Mouse (Mus musculus): ENCODE results near the gene Mcoln2. TPM values are rescaled to one million over a fixed set of nuclear protein-coding genes. Genes with fewer than 3 reads are reported as not detected.

Gene Mcoln2
- polyA plus RNA-seq (2017; shearing (Covaris generic)) = 1 to 10 TPM; 1.7 to 2.2 TPM

DNA sequence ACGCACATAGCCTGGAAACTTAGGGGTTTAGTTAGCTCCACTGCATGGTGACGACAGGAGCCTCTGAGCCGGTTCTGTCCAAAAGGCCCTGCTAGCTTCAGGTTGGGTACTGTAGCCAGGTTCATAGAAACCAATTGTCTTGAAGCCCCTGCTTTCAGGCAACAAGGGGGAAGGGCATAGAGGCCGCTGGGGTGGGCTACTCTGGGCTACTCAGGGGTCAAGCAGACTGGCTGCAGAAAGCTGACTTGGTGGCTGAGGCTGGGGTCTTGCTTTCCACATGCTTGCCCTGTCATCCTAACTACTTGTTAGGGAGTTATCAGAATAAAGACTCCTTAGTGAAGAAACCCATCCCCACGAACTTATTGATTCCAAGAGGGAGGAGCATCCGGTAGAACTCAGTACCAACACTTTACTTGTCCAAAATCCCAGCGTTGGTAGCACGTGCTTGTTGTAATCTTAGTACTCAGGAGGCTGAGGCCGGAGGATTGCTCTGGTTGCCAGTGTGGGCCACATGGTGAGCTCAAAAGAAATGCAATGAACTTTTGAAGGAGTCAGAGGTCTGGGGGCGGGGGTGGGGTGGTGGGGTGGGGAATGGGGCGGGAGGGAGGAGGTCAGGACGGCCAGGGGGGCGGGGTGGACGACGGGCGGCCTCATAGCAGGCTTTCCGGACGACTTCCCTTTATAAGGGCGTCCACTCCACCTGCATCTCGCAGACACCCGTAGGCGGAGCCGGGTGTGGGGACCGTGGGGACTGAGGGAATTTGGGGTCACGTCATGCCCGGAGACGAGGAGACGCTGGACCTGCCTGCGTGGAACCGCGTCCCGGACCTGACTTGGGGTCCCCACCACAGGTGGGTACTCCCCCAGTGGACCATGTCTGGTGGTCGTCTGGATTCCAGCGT is at the start of gene Mcoln2:
Gene Mcoln2, plus strand, starts transcription at position 678 of the 902 bp plus-strand sequence.
- peak; percentile 21 for ATAC-seq

DNA sequence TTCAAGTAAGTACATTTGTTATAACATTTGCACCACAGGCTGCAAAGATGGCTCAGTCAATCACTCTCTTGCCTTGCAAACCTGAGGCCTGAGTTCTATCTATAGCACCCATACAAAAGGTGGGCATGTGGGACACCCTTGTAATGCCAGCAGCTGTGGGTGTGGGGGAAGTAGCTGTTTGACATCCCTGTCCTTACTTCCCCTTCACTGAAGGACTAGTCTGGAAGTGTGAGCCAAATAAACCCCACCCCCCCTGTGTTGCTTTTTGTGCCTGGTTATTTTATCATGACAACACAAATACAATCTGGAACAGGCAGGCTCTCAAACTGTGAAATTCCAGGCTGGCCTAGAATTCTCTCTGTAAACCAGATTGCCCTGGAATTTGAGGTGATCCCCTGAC is 49.7 kb upstream of the Mcoln2 start:
- no peak for ATAC-seq

DNA sequence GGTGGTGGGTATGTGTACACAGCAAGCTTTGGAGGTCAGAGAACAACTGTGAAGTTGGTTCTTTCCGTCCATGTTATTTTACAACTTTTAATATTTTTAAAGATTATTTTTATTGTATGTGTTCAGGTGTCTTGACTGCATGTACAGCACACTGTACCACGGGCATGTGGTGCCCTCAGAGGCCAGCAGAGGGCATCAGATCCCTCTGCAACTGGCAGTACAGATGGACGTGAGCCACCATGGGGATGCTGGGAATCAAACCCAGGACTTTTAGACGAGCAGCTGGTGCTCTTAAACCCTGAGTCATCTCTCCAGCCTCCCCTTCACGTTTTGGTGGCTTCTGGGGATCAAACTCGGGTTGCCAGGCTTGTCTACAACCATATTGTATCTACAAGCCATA is 47.6 kb upstream of the Mcoln2 start:
- peak; percentile 54 for ATAC-seq

DNA sequence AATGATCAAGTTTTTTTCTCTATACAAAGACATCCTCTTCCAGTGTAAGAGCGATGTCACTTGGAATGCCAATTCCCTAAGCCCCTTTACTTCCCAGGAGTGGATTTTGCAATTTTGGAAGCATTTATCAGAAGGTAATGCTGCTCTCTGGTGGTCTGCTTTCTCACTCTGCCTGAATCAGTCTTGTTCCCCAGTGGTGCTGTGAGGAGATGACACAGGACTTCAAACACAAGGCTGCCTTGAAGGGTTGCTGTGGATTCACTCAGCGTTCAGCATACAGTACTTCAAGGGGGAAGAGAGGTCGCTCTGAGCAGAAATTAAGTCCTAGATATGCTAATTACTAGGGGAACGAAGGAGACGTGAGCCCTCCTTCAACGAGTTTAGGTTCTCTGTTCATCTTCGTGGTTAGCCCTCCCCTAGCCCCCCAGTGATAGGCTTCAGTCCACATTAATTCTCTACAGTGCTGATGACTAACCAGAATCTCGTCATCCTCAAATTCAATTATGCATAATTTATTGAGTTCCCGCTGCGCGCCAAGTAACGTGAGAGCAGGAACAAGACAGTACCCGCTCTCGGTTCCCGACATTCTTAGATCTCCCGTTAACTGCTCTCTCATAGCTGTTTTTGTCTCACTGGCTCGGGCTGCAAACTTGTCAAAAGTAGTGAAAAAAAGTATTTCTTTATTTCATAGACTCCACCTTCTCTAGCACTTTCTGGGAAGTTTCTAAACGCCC is 42.4 kb upstream of the Mcoln2 start:
- peak; percentile 40 for ATAC-seq

DNA sequence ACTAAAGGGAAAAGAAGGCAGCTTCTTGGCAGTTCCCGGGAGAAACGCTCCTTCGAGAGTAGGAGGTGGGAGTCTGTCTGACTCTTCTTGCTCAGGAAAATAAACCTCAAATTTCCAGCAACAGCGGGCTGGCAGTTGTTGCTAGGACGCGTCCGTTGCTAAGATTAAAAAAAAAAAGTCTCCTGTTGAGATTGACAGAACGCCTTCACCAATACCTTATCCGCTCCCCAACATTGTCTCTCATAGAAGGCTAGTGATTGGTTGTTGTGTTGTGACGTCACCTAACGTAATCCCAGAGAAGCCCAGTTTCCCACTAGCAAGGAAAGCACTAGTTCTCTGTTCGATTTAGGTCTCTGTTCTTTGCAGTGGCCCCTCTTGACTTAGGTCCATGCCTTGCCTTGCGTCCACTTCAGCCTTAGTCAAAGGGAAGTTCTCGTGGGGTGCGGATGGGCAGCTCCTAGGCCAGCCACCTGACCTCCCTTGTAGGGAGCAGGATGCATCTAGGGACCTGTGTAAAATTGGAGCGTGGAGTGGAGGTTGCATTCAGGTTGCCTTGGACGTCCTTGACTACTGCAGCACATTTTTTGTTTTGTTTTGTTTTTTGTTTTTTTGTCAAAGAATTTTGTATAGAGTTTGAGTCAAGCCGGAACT is 41.6 kb upstream of the Mcoln2 start, which contains the start of gene Wdr63:
Gene Wdr63, minus strand, starts transcription at position 210 of the 651 bp plus-strand sequence.
- ATAC-seq = peak; percentile 97

DNA sequence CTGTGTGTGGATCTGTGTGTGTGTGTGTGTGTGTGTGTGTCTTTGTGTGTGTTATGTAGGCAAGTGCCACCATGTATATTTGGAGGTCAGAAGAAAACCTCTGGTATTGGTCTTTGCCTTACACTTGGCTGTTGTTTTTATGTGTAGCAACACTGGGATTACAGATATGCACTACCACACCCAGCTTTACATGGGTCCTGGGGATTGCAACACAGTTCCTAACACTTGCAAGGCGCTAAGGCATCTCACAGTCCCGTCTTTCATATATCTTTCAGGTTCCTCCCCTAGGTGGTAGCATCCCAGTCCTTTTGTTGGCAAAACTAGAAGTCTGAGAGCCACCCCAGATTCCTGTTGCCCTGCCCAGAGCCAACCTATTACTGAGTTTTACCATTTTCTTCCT is 40.7 kb upstream of the Mcoln2 start:
- no peak for ATAC-seq

DNA sequence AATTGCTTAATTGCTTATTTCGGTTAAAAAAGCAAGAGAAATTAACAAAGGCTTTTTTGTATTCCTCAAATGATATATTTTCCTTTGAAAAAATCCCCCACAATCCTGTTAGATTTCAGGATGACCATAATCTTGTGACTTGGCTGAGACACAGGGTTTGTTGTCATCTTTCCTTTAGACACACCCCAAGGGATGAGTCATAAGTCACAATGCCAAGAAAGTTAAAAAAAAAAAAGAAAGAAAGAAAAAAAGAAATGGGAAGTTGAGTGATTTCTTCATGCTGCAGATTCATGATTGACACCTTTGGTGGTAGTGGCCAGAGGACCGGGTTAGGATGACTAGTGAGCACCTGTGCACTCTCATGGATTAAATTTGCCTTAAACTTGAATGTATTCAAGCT is 39.3 kb upstream of the Mcoln2 start:
- ATAC-seq = no peak

DNA sequence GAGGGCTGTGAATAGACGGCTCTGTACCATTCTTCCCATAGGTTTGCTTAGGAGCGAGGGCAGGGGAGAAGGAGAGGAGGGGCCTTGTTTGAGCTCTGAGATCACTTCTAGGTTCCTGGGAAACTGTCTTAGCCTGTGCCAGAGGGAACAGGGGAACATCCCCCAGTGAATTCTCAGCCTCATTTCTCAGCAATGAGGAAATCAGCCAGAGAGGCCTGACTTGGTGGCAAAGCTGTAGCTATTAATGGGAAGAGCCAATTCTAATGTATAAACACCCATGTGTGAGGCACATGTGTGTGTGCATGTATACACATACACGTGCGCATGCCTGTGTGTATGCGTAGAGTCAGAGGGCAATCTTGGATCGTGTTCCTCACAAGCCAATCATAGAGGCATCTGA is 38.7 kb upstream of the Mcoln2 start:
- no peak for ATAC-seq

DNA sequence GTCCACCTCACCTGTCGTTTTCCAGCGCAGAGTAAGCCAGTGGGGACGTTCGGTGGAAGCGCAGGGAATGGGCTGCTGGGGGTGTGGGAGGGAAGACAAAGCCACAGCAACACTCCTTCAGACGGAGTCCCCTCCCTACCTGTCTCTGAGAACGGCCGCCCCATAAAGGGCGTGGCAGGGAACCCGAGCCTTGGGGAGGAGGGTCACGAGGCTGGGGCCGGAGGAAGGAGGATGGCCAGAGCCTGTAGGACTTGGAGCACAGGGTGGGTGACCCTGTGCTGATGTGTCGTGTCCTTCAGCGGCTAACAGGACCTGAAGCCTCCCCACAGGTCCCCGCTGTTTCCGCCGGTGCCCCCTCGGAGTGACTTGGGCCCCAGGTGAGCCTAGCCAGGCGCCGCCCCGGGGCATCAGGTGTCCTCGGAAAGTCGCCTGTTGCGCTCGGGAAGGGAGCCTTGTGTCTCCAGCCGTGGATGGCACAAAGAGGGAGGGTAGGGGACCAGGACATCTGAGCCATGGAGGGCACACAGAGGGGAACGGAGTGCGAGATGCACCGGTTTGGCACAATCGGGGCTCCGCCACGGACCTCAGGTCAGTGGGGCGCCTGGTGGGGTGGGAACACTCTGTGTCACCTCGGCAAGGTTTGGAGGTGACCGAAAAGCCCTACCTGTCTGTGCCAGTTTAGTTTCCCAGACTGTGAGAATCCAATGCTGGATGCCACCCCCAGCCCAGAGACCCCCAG is 32.2 kb upstream of the Mcoln2 start, which contains the start of gene Mcoln3:
Gene Mcoln3, plus strand, starts transcription at position 193 of the 739 bp plus-strand sequence.
- no peak for ATAC-seq

DNA sequence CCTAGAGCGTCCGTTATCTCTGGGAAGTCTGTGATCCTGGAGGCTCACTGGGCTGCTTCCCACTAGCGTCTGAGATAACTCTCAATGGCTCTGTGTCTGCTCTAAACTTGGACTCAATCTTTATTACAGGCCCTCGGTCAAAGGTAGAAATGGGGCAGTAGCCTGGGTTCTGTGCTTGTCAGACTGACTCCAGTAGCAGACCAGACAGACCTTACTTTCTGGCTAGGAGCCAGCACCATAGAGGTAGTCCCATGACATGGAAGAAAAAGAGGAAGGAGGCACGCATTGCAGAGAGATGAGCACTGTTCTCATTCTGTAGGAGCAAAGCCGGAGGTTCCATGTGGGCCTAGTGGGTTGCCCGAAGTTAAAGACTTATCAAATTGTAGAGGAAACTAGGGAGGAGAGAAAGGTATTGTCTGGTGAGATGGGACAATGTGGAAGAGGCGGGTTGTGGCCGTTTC is 31.6 kb upstream of the Mcoln2 start:
- no peak for ATAC-seq

DNA sequence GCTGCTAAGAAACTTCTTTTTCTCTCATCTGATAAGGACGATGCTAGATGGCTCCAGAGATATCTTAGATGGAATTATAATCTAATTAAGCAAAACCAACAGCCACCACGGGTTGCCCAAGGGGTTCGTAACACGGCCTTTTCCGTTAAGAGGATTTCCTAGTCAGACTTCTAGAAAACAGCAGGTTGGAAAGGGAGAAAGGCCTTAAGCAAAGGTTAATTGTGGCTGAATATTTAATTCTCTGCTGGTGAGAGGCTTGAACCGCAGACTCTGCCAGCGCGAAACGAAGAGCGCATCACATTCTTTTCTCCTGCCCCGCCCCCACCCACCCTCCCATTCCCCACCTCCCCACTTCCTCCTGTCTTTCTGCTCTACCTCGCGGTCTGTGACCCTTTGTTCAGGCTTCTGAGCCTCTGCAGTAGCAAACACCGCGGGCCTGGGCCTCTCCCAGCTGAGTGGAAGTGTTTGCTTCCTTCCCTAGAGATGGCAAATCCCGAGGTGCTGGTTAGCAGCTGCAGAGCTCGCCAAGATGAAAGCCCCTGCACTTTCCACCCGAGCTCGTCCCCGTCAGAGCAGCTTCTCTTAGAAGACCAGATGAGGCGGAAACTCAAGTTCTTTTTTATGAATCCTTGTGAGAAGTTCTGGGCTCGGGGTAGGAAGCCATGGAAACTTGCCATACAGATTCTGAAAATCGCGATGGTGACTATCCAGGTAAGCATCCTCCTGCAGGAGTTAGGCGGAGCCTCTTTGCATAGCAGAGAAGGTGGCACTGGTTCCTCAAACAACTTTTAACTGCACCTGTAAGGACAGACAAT is 28.1 kb upstream of the Mcoln2 start:
- peak; percentile 60 for ATAC-seq

DNA sequence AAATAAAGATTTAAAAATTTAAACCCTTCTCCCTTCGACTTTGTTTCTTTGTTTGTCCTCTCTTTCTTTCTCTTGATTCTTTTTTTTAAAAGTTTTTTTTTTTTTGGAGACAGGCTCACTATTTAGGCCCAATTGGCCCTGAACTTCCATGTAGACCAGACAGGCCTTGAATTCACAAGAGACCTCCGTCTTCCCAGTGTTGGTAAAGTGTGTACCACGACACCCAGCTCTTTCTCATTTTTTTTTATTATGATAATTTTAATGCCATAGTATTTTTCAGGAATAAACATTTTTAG is 27.6 kb upstream of the Mcoln2 start:
- ATAC-seq = no peak

DNA sequence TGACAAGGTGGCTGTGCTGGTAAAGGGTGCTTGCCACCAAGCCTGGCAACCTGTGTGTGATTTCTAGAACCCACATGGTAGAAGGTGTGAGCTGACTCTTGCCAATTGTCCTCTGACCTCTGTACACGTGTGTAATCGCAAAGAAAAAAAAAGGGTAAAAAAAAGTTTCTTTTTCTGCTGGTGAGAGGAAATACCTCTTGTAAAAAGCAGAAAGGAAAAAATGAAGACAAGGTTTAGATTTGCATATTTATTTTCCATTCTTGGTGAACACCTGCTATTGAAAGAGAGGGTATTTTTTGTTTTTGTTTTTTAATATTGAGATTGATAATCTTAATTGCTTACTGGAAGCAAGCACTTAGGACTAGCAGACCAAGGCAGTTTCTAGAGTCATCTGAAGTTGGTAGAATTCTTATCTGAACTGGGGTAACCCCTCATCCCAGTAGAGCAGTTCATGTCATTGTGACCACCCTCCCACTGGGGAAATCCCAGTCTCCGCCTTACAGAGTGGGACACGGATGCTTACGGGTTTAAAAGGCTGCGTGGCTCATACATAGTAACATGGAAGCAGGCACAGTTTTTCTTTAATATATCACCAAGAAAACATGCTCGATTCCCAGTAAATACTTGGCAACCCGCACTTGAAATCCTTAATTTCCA is 26.7 kb upstream of the Mcoln2 start:
- ATAC-seq = peak; percentile 56

DNA sequence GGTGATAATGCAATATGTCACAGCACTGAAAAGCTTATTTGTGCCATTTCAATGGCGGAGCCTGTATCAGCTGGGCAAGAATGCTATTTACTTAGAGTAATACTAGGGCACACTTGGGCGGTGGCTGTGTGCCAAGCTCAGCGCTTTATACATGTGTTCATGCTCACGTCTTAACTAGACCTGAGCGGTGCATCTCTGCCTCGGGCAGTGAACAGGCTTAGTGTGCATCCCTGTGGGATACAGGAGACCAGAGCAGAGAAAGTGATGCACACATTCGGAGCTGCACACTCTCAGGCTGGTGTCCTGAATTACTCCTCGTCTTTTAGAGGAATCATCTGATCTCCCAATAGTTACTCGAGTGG is 26.2 kb upstream of the Mcoln2 start:
- ATAC-seq = no peak

DNA sequence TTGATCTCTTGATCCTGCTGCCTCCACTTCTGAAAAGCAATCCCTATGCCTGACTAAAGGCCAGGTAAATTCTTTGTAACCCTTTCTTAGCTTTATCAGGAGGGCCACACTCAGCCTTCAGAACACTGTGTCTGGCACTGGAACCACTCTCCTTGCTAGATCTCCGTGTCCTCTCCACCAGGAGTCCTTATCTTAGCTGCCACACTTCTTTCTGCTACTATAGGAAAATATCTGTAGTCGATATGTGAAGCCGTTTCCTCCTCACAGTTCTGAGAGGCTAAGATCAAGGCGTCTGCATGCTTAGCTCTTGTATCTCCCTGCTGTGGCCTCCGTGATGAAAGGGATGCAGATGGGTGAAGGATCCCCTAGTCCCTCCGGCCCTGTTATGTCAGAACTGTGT is 22.4 kb upstream of the Mcoln2 start:
- no peak for ATAC-seq

DNA sequence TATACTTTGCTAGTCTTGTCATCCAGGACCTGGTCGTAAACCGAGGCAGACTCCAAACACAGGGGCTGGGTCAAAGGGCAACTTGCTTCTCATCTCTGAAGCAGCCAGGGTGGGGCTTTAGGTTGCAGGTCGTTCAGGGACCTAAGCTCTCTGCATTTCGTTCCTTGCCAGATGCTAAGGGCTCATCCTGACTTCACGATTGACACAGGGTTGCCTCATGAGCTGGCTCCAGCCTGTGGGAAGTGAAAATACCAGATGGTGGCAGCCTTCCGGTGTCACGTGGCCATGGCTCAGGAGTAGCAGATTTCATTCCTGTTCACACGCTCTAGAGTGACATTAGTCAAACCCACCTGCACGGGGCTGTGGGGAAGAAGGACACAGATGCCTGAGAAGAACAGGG is 14.8 kb upstream of the Mcoln2 start:
- no peak for ATAC-seq

DNA sequence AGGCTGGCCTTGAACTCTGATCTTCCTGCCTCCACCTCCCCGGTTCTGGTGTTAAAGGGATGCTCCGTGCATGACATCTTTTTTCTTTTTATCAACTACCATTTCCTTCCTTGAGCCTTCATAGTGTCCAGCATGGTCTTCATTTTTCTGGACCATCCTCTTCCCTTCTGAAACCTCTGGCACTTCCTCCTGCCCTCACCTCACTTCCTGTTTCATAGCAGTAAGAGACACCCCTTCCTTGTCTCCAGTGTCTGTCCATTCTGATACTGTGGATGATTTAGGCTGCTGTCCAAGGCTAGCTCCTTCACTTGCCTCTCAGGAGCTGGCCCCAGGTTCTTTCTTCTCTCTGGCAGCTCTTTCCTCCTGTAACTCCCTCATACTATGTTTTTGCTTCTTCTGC is 14.2 kb upstream of the Mcoln2 start:
- no peak for ATAC-seq

DNA sequence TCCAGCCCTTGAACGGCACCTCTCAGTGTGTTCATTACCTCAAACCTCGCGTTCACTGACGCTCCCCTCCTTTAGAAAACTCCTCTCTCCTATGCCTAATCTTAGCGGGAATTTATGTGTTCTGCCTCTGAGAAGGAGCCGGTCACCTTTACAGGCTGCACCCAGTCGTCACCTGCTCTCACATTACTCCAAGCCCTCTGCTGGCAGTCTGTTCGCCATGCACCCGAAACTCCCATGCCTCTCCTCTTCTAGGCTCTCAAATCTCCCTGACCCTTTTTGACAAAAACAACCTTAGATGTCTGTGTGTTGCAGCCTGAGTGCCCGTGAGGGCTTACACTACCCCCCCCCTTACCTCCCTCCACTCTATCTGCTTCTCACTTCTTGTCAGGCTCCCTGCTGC is 13.2 kb upstream of the Mcoln2 start:
- no peak for ATAC-seq

DNA sequence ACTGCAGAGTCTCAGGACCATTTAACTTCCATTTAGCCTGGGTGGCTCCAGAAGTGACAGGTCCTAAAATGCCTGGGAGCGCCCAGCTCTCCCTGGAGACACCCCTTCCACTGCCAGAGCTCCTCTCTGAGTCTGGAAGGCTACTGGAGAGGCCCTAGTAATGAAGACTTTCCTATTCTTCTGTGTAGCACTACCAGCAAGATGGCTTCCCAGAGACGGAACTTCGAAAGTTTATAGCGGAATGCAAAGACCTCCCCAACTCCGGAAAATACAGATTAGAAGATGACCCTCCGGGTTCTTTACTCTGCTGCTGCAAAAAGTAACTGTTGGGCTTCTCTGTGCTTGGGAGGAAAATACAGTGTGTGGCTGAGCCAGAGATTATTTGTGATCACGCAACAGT is 9.4 kb upstream of the Mcoln2 start:
- ATAC-seq = no peak

DNA sequence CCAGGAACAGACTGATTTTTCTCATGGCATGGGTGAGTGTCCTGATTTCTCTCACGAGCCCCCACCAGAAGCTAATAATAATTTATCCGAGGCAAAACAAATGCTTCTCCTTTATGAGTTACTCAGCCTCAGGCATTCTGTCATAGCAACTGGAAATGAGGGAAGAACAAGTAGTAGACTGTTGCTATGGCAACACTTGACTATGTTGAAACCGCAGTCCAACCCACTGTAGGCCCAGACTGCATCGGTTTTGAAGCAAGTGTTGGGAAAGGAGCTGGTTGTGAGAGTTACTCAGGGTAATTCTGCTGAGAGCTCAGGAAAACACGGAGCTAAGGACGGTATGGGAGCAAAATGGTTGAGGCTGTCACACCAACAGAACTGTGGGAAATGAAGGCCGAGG is 7.1 kb upstream of the Mcoln2 start:
- ATAC-seq = no peak

DNA sequence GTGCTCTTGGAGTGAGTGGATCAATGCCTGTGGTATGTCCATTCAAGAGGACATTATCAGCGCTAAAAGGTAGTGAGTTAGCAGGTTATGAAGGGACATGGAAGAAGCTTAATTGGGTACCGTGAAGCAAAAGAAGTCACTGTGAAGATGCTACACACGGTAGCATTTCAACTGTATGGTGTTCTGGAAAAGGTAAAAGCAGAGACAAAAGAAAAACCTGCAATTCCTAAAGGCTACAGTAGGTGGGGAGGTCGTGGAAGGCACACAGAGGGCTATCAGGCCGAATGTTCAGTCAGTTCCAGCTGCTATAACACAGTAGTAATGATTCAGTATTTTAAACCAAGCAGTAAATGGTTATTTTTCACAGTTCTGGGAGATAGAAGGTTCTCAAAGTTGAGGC is 4.1 kb upstream of the Mcoln2 start:
- peak; percentile 60 for ATAC-seq
